Mouse (Mus musculus) forebrain, embryonic 15.5 days (tissue): ENCODE results near the gene Itpr2. TPM values are rescaled to one million over a fixed set of nuclear protein-coding genes. Genes with fewer than 3 reads are reported as not detected.
A peak's percentile ranks its signal among the peaks of the same experiment; 100 is the strongest.

Source experiments
- ATAC-seq: fragments of 200-750 bp; cut with Nextera tagmentation; replicated peaks from 2 replicates; pipeline ENCODE4 v1.8.0; 2017; ENCODE audit warnings: mild to moderate bottlenecking, moderate TSS enrichment, moderate library complexity
- H3K27ac ChIP-seq: fragments of 300-500 bp; sonication (generic); replicated peaks from 2 replicates; pipeline ENCODE4 v1.5.1; 2015; ENCODE audit warnings: mild to moderate bottlenecking, inconsistent platforms
- H3K27me3 ChIP-seq: fragments of 300-500 bp; sonication (generic); 2 replicates; pipeline ENCODE4 v1.6.1; 2015; ENCODE audit warnings: inconsistent platforms
- H3K36me3 ChIP-seq: fragments of 300-500 bp; sonication (generic); 2 replicates; pipeline ENCODE4 v1.6.1; 2015; ENCODE audit warnings: mild to moderate bottlenecking, inconsistent platforms
- H3K4me1 ChIP-seq: fragments of 300-500 bp; sonication (generic); 2 replicates; pipeline ENCODE4 v1.6.1; 2015; ENCODE audit warnings: inconsistent platforms
- H3K4me2 ChIP-seq: fragments of 300-500 bp; sonication (generic); replicated peaks from 2 replicates; pipeline ENCODE4 v1.6.1; 2015; ENCODE audit warnings: mild to moderate bottlenecking, inconsistent platforms
- H3K4me3 ChIP-seq: fragments of 300-500 bp; sonication (generic); 2 replicates; pipeline ENCODE4 v1.5.1; 2015; ENCODE audit warnings: mild to moderate bottlenecking, inconsistent platforms
- H3K9ac ChIP-seq: fragments of 300-500 bp; sonication (generic); replicated peaks from 2 replicates; pipeline ENCODE4 v1.6.1; 2015; ENCODE audit warnings: mild to moderate bottlenecking, inconsistent platforms
- H3K9me3 ChIP-seq: fragments of 300-500 bp; sonication (generic); 2 replicates; pipeline ENCODE4 v1.6.1; 2016; ENCODE audit warnings: inconsistent platforms
- WGBS: fragments of 180-500 bp; shearing (Covaris S2); methylation state at CpG from one replicate; pipeline ENCODE4 v1.1.7; 2015; ENCODE audit warnings: mixed read lengths; 5-methylcytosine and 5-hydroxymethylcytosine counted together
- polyA plus RNA-seq: library from polyadenylated mRNA; unstranded; fragments of >200 nt; fragmentation: Nextera tagmentation; extraction: Ambion mirVana; gene quantifications from 2 replicates; pipeline ENCODE4 v1.2.1, GENCODE M21; 2015

The Itpr2 gene
- polyA plus RNA-seq, 1 experiment from 2014 or later, result 5.1 TPM

GRCm38 (mm10) chr6:146530363-146530762 lies 28.3 kb upstream of the Itpr2 start:
- WGBS, result 88% methylated on average over 7 of the region's 7 CpGs
- Histone ChIP-seq H3K4me2 (no peak overlapping the region), H3K9ac (no peak overlapping the region), H3K9me3 (no peaks in the 10 kb centered on the region), H3K27ac (no peak overlapping the region), H3K27me3 (no peaks in the 10 kb centered on the region), H3K4me3 (no peak overlapping the region), H3K4me1 (no peaks in the 10 kb centered on the region), H3K36me3 (no peaks in the 10 kb centered on the region)
- ATAC-seq, result no peak

GRCm38 (mm10) chr6:146527537-146527936 lies 25.5 kb upstream of the Itpr2 start:
- Histone ChIP-seq H3K4me3 (no peak overlapping the region), H3K27ac (no peak overlapping the region), H3K9ac (no peak overlapping the region), H3K36me3 (no peaks in the 10 kb centered on the region), H3K9me3 (no peaks in the 10 kb centered on the region), H3K27me3 (no peaks in the 10 kb centered on the region), H3K4me1 (no peaks in the 10 kb centered on the region), H3K4me2 (no peak overlapping the region)
- no peak for ATAC-seq
- 92% methylated on average over 2 of the region's 2 CpGs for WGBS

- ATAC-seq, result no peak
- H3K4me1 ChIP-seq, result no peaks in the 10 kb centered on the region
- no peak overlapping the region for H3K9ac ChIP-seq
- 90% methylated on average over 2 of the region's 2 CpGs for WGBS
- no peak overlapping the region for H3K27ac ChIP-seq
- no peak overlapping the region for H3K4me3 ChIP-seq
- H3K9me3 ChIP-seq, result no peaks in the 10 kb centered on the region
- H3K27me3 ChIP-seq, result no peaks in the 10 kb centered on the region
- H3K4me2 ChIP-seq, result no peak overlapping the region
- H3K36me3 ChIP-seq, result no peaks in the 10 kb centered on the region
Observed at GRCm38 (mm10) chr6:146525500-146525899, 23.5 kb upstream of the Itpr2 start.

DNA sequence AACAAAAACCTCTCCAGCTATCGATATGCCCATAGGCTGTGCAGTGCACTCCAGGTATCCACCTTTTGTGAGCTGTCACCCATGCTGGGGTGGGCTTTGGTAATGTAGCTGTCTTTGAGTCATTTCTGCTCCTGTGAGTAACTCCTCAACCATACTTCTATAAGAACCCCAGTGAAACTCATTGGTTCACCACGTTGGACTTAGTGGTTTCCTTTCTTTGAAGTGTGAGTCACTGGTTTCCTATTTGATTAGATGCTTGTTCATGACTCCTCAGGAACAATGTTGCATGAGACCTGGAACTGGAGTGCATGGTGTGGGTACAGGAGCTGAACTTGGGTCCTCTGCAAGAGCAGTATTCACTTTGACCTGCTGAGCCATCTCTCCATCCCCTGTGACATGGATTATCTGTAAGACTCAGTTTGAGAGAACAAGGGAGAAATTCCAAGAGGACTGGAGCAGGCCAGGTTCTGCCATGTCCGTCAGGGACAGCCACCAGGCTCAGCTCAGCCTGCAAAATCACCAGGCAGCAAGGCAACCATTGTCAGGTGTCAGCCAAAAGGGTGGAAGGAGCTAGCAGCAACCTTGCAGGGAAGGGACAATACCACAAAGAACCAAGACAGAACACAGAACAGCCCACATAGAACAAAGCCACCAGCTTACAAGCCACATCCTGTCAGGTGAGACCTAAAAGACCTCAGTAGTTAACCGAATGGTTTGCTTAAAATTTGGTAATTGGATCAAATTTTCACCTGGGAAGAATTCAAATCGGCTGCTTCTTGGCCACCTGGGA lies 19.6 kb upstream of the Itpr2 start:
- H3K27ac ChIP-seq, result no peak overlapping the region
- no peak overlapping the region for H3K4me3 ChIP-seq
- H3K4me1 ChIP-seq, result no peaks in the 10 kb centered on the region
- WGBS, result 82% methylated on average over 5 of the region's 5 CpGs
- no peaks in the 10 kb centered on the region for H3K27me3 ChIP-seq
- H3K9ac ChIP-seq, result no peak overlapping the region
- no peak overlapping the region for H3K4me2 ChIP-seq
- ATAC-seq, result no peak
- no peaks in the 10 kb centered on the region for H3K36me3 ChIP-seq
- no peaks in the 10 kb centered on the region for H3K9me3 ChIP-seq

GRCm38 (mm10) chr6:146519019-146519418 lies 17.0 kb upstream of the Itpr2 start:
- Histone ChIP-seq H3K9me3 (no peaks in the 10 kb centered on the region), H3K4me1 (no peaks in the 10 kb centered on the region), H3K27ac (no peak overlapping the region), H3K4me3 (no peak overlapping the region), H3K9ac (no peak overlapping the region), H3K36me3 (no peaks in the 10 kb centered on the region), H3K27me3 (no peaks in the 10 kb centered on the region), H3K4me2 (no peak overlapping the region)
- WGBS, result 68% methylated on average over 2 of the region's 2 CpGs
- ATAC-seq, result no peak

- no peaks in the 10 kb centered on the region for H3K36me3 ChIP-seq
- no peak overlapping the region for H3K4me3 ChIP-seq
- no peak overlapping the region for H3K9ac ChIP-seq
- H3K4me1 ChIP-seq, result no peaks in the 10 kb centered on the region
- ATAC-seq, result no peak
- 86% methylated on average over 6 of the region's 6 CpGs for WGBS
- no peak overlapping the region for H3K27ac ChIP-seq
- no peaks in the 10 kb centered on the region for H3K27me3 ChIP-seq
- H3K4me2 ChIP-seq, result no peak overlapping the region
- no peaks in the 10 kb centered on the region for H3K9me3 ChIP-seq
Observed at GRCm38 (mm10) chr6:146515936-146516335, 13.9 kb upstream of the Itpr2 start.

DNA sequence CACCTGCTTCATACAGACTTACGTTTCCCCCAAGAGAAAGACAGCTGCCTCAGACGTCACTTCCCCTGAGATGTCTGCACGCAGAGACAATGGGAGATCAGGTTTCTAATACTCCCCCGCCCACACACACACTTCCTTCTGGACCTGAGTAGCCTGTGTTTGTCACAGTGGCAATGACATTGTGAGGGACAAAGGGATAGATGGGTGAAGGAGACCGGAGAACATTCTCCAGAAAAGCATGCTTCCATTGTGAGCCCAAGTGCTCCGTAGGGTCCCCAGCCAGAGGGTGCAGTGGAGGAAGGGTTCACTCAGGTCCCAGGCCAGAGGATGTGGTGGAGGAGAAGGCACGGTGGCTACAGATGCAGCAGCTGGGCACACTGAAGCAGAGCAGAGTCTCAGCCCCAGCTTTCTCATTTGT lies 12.5 kb upstream of the Itpr2 start:
- H3K36me3 ChIP-seq, result no peaks in the 10 kb centered on the region
- H3K27me3 ChIP-seq, result no peaks in the 10 kb centered on the region
- H3K9ac ChIP-seq, result no peak overlapping the region
- 47% methylated on average over 7 of the region's 7 CpGs for WGBS
- no peaks in the 10 kb centered on the region for H3K4me1 ChIP-seq
- no peaks in the 10 kb centered on the region for H3K9me3 ChIP-seq
- no peak for ATAC-seq
- H3K4me2 ChIP-seq, result no peak overlapping the region
- no peak overlapping the region for H3K4me3 ChIP-seq
- H3K27ac ChIP-seq, result no peak overlapping the region

GRCm38 (mm10) chr6:146513899-146514298 lies 11.9 kb upstream of the Itpr2 start:
- Histone ChIP-seq H3K9ac (no peak overlapping the region), H3K4me3 (no peak overlapping the region), H3K27me3 (no peaks in the 10 kb centered on the region), H3K27ac (no peak overlapping the region), H3K9me3 (no peaks in the 10 kb centered on the region), H3K4me2 (no peak overlapping the region), H3K36me3 (no peaks in the 10 kb centered on the region), H3K4me1 (no peaks in the 10 kb centered on the region)
- 60% methylated on average over 5 of the region's 5 CpGs for WGBS
- no peak for ATAC-seq

DNA sequence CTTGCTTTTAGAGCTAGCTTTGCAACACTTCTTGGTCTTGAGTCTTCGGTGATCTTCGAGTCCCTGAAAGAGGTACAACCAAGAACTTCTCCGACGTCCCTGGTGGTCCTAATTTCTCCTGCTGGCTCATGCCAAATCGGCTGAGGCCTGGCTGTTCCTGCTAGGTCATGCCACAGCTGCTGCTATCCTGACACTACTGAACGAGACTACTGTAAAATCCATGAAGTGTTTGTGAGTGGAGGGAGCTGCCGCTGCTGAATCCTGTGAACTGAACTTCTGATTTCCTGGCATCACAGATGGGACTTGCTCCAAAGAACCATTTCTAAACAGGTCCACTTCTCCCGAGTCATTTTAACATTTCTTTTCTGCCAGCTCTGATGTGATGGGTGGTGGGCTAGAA lies 11.4 kb upstream of the Itpr2 start:
- no peaks in the 10 kb centered on the region for H3K9me3 ChIP-seq
- H3K36me3 ChIP-seq, result no peaks in the 10 kb centered on the region
- H3K4me1 ChIP-seq, result no peaks in the 10 kb centered on the region
- 90% methylated on average over 8 of the region's 8 CpGs for WGBS
- no peak overlapping the region for H3K4me3 ChIP-seq
- no peak overlapping the region for H3K9ac ChIP-seq
- no peak overlapping the region for H3K27ac ChIP-seq
- H3K4me2 ChIP-seq, result no peak overlapping the region
- no peak for ATAC-seq
- H3K27me3 ChIP-seq, result no peaks in the 10 kb centered on the region

DNA sequence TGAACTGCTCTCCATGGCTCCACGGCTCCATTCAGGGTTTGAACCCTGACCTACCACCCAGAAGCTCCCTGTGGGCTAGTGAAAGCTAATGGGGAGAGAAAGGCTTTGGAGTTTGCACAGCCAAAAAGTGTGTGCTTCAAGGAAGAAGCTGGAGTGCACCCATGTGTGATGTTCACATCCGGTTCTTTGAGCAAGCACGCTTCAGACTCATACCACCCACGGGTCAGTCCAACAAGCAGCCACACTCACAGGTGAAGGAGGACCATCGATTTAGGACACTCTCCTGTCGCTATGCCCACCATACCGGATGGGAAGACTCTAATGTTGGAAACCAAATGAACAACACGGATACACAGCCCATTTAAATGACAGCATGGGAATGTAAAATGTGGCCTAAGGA lies 9.5 kb upstream of the Itpr2 start:
- Histone ChIP-seq H3K36me3 (no peaks in the 10 kb centered on the region), H3K4me1 (no peaks in the 10 kb centered on the region), H3K27me3 (no peaks in the 10 kb centered on the region), H3K27ac (no peak overlapping the region), H3K9ac (no peak overlapping the region), H3K4me2 (no peak overlapping the region), H3K9me3 (no peaks in the 10 kb centered on the region), H3K4me3 (no peak overlapping the region)
- 85% methylated on average over 8 of the region's 8 CpGs for whole genome bisulfite sequencing
- no peak for ATAC-seq

DNA sequence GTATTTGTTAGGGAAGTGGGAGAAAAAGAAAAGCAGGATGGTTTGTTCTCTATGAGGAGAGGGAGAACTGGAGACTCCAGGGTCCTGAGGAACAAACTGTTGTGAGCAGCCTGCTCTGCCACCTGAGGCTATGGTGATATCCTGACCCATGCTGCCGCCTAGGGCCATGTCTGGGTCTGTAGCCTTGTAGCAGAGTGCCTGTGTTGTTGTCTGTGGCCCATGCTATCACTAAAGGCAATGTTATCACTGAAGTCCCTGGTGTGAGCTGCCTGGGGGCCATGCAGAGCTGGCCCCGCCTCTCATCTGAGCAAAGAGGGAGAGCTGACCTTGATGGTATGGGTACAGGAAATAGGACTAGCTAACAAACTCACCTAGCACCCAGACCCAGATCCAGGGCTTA lies 7.9 kb upstream of the Itpr2 start:
- Histone ChIP-seq H3K4me3 (no peak overlapping the region), H3K4me2 (no peak overlapping the region), H3K27me3 (no peaks in the 10 kb centered on the region), H3K27ac (no peak overlapping the region), H3K4me1 (no peaks in the 10 kb centered on the region), H3K36me3 (no peaks in the 10 kb centered on the region), H3K9me3 (no peaks in the 10 kb centered on the region), H3K9ac (no peak overlapping the region)
- no peak for ATAC-seq
- 79% methylated on average over 2 of the region's 2 CpGs for WGBS

DNA sequence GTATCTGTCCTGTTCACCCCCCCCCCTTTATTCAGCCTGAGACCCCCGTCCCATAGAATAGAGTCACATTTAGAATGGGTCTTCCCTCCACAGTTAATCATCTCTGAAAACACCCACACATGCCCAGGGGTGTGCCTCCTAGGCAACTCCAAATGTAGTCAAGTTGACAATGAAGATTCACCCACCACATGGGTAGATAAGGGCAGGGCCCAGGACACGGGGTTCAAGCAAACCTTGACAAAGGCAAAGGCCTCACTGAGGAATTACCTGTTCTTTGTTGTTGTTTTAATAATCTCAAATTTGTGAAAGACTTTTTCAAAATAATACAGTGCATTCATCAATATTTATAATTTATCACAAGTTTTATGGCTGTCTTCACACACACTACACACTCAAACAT lies 2.4 kb upstream of the Itpr2 start:
- H3K4me2 ChIP-seq, result no peak overlapping the region
- 79% methylated on average over 2 of the region's 2 CpGs for WGBS
- H3K27ac ChIP-seq, result no peak overlapping the region
- ATAC-seq, result no peak
- H3K36me3 ChIP-seq, result no peaks in the 10 kb centered on the region
- H3K4me1 ChIP-seq, result peaks cover 20% of the 10 kb centered on the region
- no peak overlapping the region for H3K4me3 ChIP-seq
- H3K9ac ChIP-seq, result no peak overlapping the region
- no peaks in the 10 kb centered on the region for H3K9me3 ChIP-seq
- peaks cover 20% of the 10 kb centered on the region for H3K27me3 ChIP-seq

DNA sequence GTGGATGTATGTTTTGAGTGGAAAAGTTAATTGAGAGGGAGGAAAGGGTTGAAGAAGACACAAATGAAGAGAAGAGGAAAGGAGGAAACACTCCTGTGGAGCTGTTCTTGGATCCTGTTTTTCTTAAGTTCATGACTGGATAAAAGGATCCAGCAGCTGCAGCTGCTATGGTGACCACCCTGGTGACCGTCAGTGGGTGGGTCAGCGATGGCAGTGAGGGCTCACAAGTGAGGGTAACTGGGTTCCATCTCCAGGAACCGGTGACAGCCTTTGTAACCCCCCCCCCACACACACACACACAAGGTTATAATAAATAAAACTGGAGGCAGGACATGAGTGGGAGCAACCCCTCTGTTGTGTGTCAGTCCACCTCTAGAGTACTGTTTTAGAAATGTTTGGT lies 833 bp upstream of the Itpr2 start:
- no peaks in the 10 kb centered on the region for H3K36me3 ChIP-seq
- WGBS, result 72% methylated on average over 3 of the region's 3 CpGs
- no peak for ATAC-seq
- no peak overlapping the region for H3K27ac ChIP-seq
- H3K9me3 ChIP-seq, result no peaks in the 10 kb centered on the region
- H3K4me3 ChIP-seq, result peak overlapping the region; percentile 61
- H3K27me3 ChIP-seq, result peaks cover 20% of the 10 kb centered on the region
- H3K4me2 ChIP-seq, result peak overlapping the region; percentile 99
- peaks cover 20% of the 10 kb centered on the region for H3K4me1 ChIP-seq
- peak overlapping the region; percentile 32; the same call in 1 of the 2 replicates for H3K9ac ChIP-seq
